Mouse (Mus musculus): ENCODE data around the gene Fam193b. TPM values are rescaled to one million over a fixed set of nuclear protein-coding genes. Genes with fewer than 3 reads are reported as not detected.

Gene Fam193b
- polyA plus RNA-seq, 1 experiment: 57.7 TPM

DNA sequence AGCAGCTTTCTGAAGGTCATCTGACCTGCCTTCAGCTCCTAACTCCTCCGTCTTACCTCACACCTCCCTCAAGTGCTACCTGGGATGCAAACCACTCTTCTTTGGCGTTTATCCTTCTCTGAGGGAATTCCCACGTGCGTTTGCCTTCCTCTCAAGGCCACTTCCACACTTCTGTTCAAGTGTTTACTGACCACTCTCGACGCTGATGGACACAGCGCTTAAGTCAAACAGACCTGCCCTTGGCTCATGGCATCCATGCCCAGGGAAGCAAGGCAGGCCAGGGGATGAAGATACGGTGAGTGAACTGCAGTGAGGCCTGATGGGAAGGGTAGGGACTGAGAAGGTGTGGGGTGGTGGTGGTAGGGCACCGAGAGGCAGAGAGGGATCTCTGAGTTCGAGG, 70.3 kb downstream of the Fam193b start:
- no peak for DNase-seq (ENCODE audit: low read depth)

DNA sequence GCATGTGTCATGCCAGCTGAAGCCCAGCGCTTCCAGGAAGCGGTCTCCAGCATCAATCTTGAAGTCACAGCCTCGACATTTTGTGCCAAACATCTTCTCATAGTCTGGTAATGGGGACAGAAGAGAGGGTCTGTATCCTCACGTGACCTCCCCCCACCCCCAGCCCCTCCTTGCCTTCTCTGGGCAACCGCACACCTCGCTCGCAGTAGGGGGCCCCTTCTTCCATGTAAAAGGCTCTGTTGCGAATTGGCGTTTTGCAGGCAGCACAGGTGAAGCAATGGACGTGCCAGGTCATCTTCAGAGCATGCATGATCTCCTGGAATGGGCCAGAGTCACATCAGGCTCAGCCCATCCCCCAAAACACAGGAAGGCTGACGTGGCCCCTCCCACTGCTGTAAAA, 72.0 kb downstream of the Fam193b start:
- no peak for DNase-seq (ENCODE audit: low read depth)

DNA sequence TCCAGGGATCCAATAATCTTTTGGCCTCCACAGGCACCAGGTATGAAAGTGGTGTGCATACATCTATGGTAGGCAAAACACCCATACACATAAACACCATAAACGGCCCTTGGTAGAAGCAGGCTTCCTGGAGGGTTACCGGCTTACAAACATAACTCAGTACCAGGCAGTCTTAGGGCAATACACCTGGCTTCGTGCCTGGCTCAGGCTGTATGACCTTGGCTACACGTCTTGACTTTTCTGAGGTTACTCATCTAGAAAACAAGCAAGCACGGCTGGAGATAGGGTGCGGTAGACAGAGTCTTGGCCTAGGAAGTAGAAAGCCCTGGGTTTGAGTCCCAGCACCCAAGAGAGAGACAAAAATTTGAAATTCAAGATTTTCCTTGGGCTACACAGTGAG, 74.3 kb downstream of the Fam193b start:
- no peak for DNase-seq (ENCODE audit: low read depth)

DNA sequence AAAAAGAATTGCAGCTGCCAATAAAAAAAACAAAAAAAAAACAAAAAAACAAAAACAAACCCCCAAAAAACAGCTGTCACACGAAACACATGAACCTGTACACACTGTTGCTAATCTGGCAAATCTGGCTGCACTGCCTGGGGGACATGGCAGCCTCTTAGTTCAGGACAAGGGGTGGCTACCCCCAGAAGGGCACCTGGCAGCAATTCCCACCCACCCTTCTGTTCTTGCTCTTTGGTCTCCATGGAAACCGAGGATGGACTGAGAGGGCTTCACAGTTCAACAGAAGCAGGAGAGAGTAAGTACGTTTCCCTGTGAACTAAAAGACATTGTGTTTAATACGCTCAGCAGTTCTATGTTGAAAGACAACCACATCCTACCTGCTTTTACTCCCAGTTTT, 75.2 kb downstream of the Fam193b start:
- no peak for DNase-seq (ENCODE audit: low read depth)

DNA sequence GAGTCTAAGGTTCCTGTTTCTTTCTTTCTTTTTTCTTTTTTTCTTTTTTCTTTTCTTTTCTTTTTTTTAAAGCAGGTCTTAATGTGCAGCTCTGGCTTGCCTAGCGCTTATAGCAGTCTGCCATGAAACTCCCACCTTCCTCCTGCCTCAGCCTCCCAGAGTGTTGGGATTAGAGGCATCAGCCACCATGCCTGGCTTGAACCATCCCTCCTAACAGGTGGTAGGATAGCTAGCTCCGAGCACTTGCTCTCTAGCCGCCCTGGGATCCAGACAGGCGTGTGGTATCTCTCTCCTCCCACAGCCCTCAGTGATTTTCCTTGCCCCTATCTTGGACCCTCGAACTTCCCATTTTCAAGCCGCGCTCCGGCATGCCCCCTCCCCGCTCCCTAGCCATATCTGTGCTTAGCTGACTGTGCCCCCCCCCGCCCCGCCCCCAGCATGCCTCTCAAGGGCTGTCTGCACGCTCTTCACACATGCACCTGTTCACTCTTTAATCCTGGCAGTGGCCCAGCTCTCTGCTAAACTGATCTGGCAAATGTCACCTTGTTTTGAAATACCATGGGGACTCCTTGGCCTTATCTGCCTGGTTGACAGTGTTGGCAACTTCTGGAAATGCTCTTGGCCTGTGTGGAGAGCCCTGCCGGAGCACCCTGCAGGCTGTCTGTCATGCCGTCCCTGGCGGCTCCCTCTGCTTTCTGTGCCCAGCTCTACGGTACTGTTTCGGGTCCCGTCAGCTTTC, 75.9 kb downstream of the Fam193b start:
- no peak for DNase-seq (ENCODE audit: low read depth)

DNA sequence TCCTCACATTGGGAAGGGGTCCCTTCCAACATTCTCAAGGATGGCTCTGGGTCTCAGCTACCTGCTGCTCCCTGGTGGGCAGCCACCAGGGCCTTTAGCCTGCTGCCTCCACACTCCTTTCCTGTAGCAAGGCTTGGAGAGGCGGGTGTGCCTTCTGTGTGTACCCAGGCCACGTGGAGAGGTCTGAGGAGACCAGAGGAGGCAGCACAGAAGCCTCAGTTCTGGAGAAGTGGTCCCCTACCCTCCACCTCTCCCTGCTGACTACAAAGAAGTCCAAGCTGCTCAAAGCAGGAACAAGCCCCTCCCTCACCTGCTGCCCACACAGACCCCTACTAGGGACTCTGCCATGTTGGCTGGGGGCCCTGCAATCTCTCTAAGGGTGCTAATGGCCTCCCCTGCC, 76.7 kb downstream of the Fam193b start:
- no peak for DNase-seq (ENCODE audit: low read depth)

Other genes with a start within 250 kb of the Fam193b start
- 82.7 and 84.8 TPM in 2 replicates for gene Rab24, start 249.2 kb downstream of the Fam193b start, polyA plus RNA-seq (2012; rRNA removed)
- 1.3 and 2.2 TPM in 2 replicates for gene Mxd3, start 241.3 kb downstream of the Fam193b start, polyA plus RNA-seq (2012; rRNA removed)
- 319 and 353 TPM in 2 replicates for gene Lman2, start 208.3 kb downstream of the Fam193b start, polyA plus RNA-seq (2012; rRNA removed)
- gene Rgs14, start 201.4 kb downstream of the Fam193b start, polyA plus RNA-seq (2012; rRNA removed): 2.4 and 2.8 TPM in 2 replicates
- 0.34 and 0.91 TPM in 2 replicates for gene Slc34a1, start 172.9 kb downstream of the Fam193b start, polyA plus RNA-seq (2012; rRNA removed)
- 0.26 and 0.49 TPM in 2 replicates for gene Pfn3, start 155.9 kb downstream of the Fam193b start, polyA plus RNA-seq (2012; rRNA removed)
- gene F12, start 144.3 kb downstream of the Fam193b start, polyA plus RNA-seq (2012; rRNA removed): 0.12 and 0.55 TPM in 2 replicates
- gene Grk6, start 126.0 kb downstream of the Fam193b start, polyA plus RNA-seq (2012; rRNA removed): 36.1 and 44.1 TPM in 2 replicates
- gene Prr7, start 106.9 kb downstream of the Fam193b start, polyA plus RNA-seq (2012; rRNA removed): 1.9 and 3.4 TPM in 2 replicates
- gene Dbn1, start 83.0 kb downstream of the Fam193b start, polyA plus RNA-seq (2012; rRNA removed): 20.5 and 24.4 TPM in 2 replicates
- gene Pdlim7, start 57.4 kb downstream of the Fam193b start, polyA plus RNA-seq (2012; rRNA removed): 79.3 and 81.5 TPM in 2 replicates
- gene Dok3, start 41.8 kb downstream of the Fam193b start, polyA plus RNA-seq (2012; rRNA removed): 5.5 and 6.7 TPM in 2 replicates
- 52.7 and 53.6 TPM in 2 replicates for gene Ddx41, start 34.5 kb downstream of the Fam193b start, polyA plus RNA-seq (2012; rRNA removed)
- gene Tmed9, start 2.6 kb upstream of the Fam193b start, polyA plus RNA-seq (2012; rRNA removed): 166 and 199 TPM in 2 replicates
- gene B4galt7, start 28.8 kb upstream of the Fam193b start, polyA plus RNA-seq (2012; rRNA removed): 20.3 and 25.3 TPM in 2 replicates
- gene Caml, start 51.9 kb upstream of the Fam193b start, polyA plus RNA-seq (2012; rRNA removed): 29.0 and 30.2 TPM in 2 replicates
- gene Ddx46, start 63.9 kb upstream of the Fam193b start, polyA plus RNA-seq (2012; rRNA removed): 13.6 and 13.9 TPM in 2 replicates
- 35.5 and 35.6 TPM in 2 replicates for gene B230219D22Rik, start 122.0 kb upstream of the Fam193b start, polyA plus RNA-seq (2012; rRNA removed)
- 57.4 and 58.7 TPM in 2 replicates for gene Txndc15, start 143.5 kb upstream of the Fam193b start, polyA plus RNA-seq (2012; rRNA removed)
- 22.1 and 30.1 TPM in 2 replicates for gene Pcbd2, start 156.2 kb upstream of the Fam193b start, polyA plus RNA-seq (2012; rRNA removed)
- 0.41 and 0.66 TPM in 2 replicates for gene Catsper3, start 213.4 kb upstream of the Fam193b start, polyA plus RNA-seq (2012; rRNA removed)